Mouse (Mus musculus) heart, adult 2 months (tissue): ENCODE measurements at regions not wholly inside any gene's neighbourhood (a gene's known extent, or its start where the extent isn't known, plus 50 kb on each side); places are given as distances from the start of the nearest gene placed in this dataset.

Experiments used
- CTCF ChIP-seq: fragments of 200-600 bp; IDR thresholded peaks from 2 replicates; pipeline ENCODE4 v1.8.1; 2022; ENCODE audit warnings: antibody characterized with exemption, mild to moderate bottlenecking, moderate library complexity
- EP300 ChIP-seq: fragments of 200-500 bp; IDR thresholded peaks from 2 replicates; pipeline ENCODE4 v1.6.1; 2011; ENCODE audit warnings: low read depth, low read length, control low read depth; ENCODE audit not compliant: insufficient read depth
- POLR2A ChIP-seq: fragments of 200-500 bp; IDR thresholded peaks from 2 replicates; pipeline ENCODE4 v1.6.1; 2011; ENCODE audit warnings: mild to moderate bottlenecking, low read depth, low read length, control low read depth; ENCODE audit not compliant: insufficient read depth

DNA sequence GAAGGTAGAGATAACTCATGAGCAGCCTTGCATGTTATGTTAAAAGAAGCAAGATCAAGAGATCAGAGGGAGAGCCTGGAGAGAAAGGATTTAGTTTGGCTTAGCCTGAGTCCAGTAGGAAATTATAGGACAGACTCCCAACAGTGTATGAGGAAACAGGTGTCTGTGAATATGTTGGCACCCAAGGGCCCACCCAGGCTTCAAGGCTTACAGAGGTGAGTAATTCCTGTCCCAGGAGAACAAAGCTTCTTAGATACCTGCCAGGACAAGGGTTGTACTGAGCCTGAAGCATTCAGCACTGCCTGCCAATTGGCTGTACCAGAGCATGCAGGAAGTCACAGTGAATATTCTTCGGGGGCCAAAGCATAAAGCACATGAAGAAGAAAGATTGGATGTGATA lies 101.2 kb upstream of the Ddit4l start:
- TF ChIP-seq CTCF: no peak
- TF ChIP-seq POLR2A: no peak
- TF ChIP-seq EP300: no peak
